Mouse (Mus musculus): ENCODE results near the gene Gm20388. TPM values are rescaled to one million over a fixed set of nuclear protein-coding genes. Genes with fewer than 3 reads are reported as not detected.

Gene Gm20388
- total and polyA plus RNA-seq, 2 experiments from 2014 or later: 51.3 TPM; not detected in 1

DNA sequence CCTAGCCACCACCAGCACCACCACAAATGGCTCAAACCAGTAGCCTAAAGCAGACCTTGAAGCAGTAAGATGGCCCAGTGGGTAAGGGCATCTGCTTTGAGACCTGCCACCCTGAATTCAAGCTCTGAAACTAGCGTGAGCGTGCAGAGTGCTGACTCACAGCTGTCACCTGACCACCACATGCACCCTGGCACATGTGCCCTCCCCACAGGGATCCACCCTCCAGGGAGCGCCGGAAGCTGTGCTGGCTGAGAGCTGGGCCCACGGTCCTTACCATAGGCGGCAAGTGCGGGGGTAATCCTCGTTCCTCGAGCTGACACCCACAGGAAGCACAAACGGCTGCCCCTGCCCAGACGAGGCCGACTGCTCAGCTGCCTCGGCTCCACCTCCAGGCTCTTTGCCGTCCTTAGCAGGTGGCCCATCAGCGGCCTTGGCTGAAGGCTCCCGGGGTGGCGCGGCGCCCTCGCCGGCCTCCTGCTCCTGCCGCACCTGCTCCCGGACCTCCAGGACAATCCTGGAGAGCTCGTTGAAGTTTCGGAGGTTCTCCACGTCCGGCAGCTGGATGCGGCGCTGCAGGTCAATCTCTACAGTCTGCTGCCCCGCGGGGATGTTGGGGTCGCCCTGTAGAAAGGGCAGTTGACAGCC, 1643.3 kb downstream of the Gm20388 start:
- ATAC-seq (no peak), DNase-seq (no peak)
- no peaks in the 10 kb centered on the region for H3K9me3 ChIP-seq (ENCODE audit: low read length)
- H3K4me2 ChIP-seq (ENCODE audit: low read depth): no peak overlapping the region
- 93% methylated on average over 32 of the region's 32 CpGs for WGBS
- TF ChIP-seq CTCF (IDR thresholded peaks at IDR 0.05; ENCODE audit: low read depth): no peak
- no peak overlapping the region for H3K27ac ChIP-seq (ENCODE audit: low read depth, low read length)
- peaks cover 70% of the 10 kb centered on the region for H3K36me3 ChIP-seq (ENCODE audit: insufficient read depth)
- H3K27me3 ChIP-seq (ENCODE audit: insufficient read depth, low read length): no peaks in the 10 kb centered on the region
- H3K4me1 ChIP-seq (ENCODE audit: insufficient read depth): no peaks in the 10 kb centered on the region
- H3K9ac ChIP-seq: no peak overlapping the region
- no peak overlapping the region for H3K4me3 ChIP-seq (ENCODE audit: low read depth, low read length)

DNA sequence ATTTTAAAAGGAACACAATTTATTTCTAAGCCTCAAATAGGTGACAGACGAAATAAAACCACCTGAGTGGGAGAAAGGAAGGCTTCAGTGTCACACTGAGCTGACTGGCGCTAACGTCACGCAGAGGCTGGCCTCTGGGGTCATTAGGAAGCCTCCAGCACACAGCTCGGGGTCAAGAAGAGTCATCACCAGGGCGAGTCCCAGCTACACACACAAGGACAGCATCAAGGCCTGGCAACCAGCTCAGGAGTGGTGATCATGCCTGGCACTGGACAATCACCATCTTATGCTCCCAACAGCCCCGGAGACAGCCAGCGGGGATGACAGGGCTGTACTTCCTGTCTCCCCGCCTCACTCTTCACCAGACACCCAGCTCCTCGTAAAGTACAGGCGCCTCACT, 1647.1 kb downstream of the Gm20388 start:
- Histone ChIP-seq H3K4me1 (ENCODE audit: insufficient read depth) (no peaks in the 10 kb centered on the region), H3K36me3 (ENCODE audit: insufficient read depth) (peaks cover 49% of the 10 kb centered on the region), H3K9ac (no peak overlapping the region), H3K27me3 (ENCODE audit: insufficient read depth, low read length) (no peaks in the 10 kb centered on the region), H3K4me2 (ENCODE audit: low read depth) (no peak overlapping the region), H3K4me3 (ENCODE audit: low read depth, low read length) (no peak overlapping the region), H3K9me3 (ENCODE audit: low read length) (no peaks in the 10 kb centered on the region), H3K27ac (ENCODE audit: low read depth, low read length) (no peak overlapping the region)
- DNase-seq (no peak), ATAC-seq (no peak)
- no peak for TF ChIP-seq CTCF (IDR thresholded peaks at IDR 0.05; ENCODE audit: low read depth)
- WGBS: 94% methylated on average over 11 of the region's 11 CpGs

DNA sequence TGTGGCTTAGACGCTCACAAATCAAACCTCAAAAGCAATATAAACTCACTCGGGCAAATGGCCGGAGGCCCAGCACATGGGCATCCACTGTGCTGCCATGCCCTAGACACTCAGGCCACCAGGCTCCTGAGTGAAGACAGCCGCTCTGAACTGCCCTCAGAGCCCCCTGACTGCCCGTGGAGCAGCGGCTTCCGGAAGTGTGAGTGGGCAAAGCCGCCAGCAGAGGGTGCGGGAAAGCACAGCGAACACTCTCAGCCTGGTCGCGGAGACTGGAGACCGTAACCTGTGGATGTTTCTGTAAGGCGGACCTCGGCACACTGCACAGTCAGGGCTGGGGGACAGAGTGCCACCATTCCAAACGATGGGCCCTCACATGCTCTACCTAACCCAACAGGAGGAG, 1647.9 kb downstream of the Gm20388 start:
- no peak overlapping the region for H3K9ac ChIP-seq
- TF ChIP-seq CTCF (IDR thresholded peaks at IDR 0.05; ENCODE audit: low read depth): no peak
- ATAC-seq (no peak), DNase-seq (no peak)
- 91% methylated on average over 16 of the region's 16 CpGs for WGBS
- no peaks in the 10 kb centered on the region for H3K27me3 ChIP-seq (ENCODE audit: insufficient read depth, low read length)
- no peak overlapping the region for H3K4me2 ChIP-seq (ENCODE audit: low read depth)
- no peaks in the 10 kb centered on the region for H3K4me1 ChIP-seq (ENCODE audit: insufficient read depth)
- peaks cover 42% of the 10 kb centered on the region for H3K36me3 ChIP-seq (ENCODE audit: insufficient read depth)
- H3K4me3 ChIP-seq (ENCODE audit: low read depth, low read length): no peak overlapping the region
- H3K9me3 ChIP-seq (ENCODE audit: low read length): no peaks in the 10 kb centered on the region
- H3K27ac ChIP-seq (ENCODE audit: low read depth, low read length): no peak overlapping the region

DNA sequence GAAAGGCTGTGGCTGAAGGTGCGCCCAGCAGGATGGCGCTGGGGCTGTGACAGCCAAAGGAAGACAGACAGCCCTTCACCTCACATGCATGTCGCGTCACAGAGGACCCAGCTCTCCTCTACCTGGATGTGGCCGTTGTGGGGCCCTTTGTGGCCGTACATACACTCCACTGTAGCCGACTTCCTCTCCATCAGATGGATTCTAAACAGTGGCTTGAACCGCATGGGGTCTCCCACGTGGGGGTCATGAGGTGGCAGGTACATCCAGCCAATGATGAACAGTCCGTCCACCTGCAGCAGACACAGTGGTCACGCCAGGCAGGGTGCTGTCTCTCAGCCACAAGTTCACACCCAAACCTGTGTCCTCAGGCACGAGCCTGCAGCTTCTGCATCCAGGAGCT, 1649.2 kb downstream of the Gm20388 start:
- Histone ChIP-seq H3K4me2 (ENCODE audit: low read depth) (no peak overlapping the region), H3K27ac (ENCODE audit: low read depth, low read length) (no peak overlapping the region), H3K4me3 (ENCODE audit: low read depth, low read length) (no peak overlapping the region), H3K36me3 (ENCODE audit: insufficient read depth) (peaks cover 31% of the 10 kb centered on the region), H3K9me3 (ENCODE audit: low read length) (no peaks in the 10 kb centered on the region), H3K9ac (no peak overlapping the region), H3K4me1 (ENCODE audit: insufficient read depth) (no peaks in the 10 kb centered on the region), H3K27me3 (ENCODE audit: insufficient read depth, low read length) (no peaks in the 10 kb centered on the region)
- WGBS: 95% methylated on average over 12 of the region's 12 CpGs
- DNase-seq (no peak), ATAC-seq (no peak)
- TF ChIP-seq CTCF (IDR thresholded peaks at IDR 0.05; ENCODE audit: low read depth): no peak

DNA sequence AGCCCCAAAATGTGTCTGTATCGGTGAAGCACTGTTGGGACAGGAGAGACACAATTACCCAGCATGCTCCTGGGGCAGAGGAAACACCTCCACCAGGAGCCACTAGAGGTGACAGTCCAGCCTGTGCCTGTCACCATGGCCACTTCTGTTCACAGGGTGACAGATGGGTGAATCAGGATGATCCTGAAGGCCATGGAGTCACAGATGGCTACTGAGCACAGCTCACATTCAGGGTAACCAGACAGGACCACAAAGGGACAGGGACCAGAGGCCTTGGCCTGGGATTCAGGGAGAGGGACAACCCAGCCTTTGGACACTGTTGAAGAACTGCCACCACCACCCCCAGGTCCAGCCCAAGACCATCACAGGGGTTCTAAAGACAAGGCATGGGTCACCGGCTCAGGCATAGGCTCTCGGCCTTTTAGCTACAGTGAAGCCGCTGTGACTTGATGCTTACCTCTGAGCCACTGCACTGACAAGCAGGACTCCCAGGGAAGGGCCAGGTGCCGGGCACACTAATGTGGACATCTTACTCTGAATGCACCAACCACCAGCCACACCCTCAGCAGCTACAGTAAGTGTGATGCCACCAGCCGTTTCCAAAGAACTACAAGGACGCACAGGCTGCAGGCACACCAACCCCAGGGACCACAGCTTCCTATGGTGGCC, 1649.9 kb downstream of the Gm20388 start:
- DNase-seq (no peak), ATAC-seq (no peak)
- Histone ChIP-seq H3K4me1 (ENCODE audit: insufficient read depth) (no peaks in the 10 kb centered on the region), H3K9ac (no peak overlapping the region), H3K27me3 (ENCODE audit: insufficient read depth, low read length) (no peaks in the 10 kb centered on the region), H3K36me3 (ENCODE audit: insufficient read depth) (peaks cover 32% of the 10 kb centered on the region), H3K4me3 (ENCODE audit: low read depth, low read length) (no peak overlapping the region), H3K27ac (ENCODE audit: low read depth, low read length) (no peak overlapping the region), H3K9me3 (ENCODE audit: low read length) (no peaks in the 10 kb centered on the region), H3K4me2 (ENCODE audit: low read depth) (no peak overlapping the region)
- WGBS: 92% methylated on average over 7 of the region's 7 CpGs
- TF ChIP-seq CTCF (IDR thresholded peaks at IDR 0.05; ENCODE audit: low read depth): no peak

DNA sequence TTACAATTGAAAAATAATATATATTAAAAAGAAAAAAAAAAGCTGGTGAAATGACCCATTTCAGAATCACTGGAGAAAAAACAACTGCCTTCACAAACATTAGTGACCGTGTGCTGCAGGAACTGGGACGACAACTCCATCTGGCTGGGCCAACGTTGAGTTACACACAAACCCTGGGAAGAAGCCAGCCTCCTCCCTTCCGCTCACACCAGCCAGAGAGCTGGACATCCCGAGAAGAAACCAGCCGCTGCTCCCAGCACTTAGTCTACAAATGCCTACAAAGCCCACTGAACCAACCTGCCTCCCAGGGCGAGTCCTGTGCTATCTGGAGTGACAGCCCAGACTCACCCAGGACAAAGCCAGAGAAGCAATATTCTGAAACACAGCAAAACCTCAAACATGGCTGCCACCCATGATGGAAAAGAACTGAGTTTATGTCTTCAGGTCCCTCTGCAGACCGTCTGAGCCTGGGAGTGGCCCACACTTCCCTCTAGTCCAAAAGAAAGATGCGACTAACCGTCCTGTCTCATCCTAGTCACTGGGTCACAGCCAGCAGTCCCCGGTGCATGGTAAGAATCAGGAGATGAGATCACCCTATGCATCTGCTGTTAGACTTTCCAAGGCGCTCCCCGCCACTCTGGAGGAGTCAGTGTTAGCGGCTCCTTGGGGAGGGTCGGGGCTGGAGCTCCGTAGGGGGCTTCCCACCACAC, 1651.2 kb downstream of the Gm20388 start:
- DNase-seq (no peak), ATAC-seq (no peak)
- Histone ChIP-seq H3K27ac (ENCODE audit: low read depth, low read length) (no peak overlapping the region), H3K9me3 (ENCODE audit: low read length) (no peaks in the 10 kb centered on the region), H3K4me2 (ENCODE audit: low read depth) (no peak overlapping the region), H3K9ac (no peak overlapping the region), H3K36me3 (ENCODE audit: insufficient read depth) (peaks cover 32% of the 10 kb centered on the region), H3K4me3 (ENCODE audit: low read depth, low read length) (no peak overlapping the region), H3K4me1 (ENCODE audit: insufficient read depth) (no peaks in the 10 kb centered on the region), H3K27me3 (ENCODE audit: insufficient read depth, low read length) (no peaks in the 10 kb centered on the region)
- 84% methylated on average over 16 of the region's 16 CpGs for WGBS
- no peak for TF ChIP-seq CTCF (IDR thresholded peaks at IDR 0.05; ENCODE audit: low read depth)

DNA sequence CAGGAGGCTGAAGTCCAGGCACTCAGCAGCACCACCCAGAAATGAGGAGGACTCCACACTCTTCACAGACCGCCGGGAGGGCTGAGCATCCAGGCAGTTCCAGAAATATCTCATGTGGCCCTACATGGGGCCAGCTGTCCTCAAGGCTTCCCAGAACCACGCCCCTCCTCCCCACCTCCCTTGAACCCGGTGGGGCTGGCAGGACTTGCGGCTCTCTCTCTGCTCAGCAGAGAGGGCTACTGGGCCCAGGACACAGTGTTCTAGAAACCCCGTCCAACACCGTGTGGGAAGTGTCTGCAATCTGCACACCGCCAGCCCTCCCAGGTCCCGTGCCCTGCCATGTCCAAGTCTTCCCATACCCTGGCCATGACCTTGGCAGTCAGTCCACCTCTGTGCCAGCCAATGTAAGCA, 1652.3 kb downstream of the Gm20388 start:
- Histone ChIP-seq H3K36me3 (ENCODE audit: insufficient read depth) (peaks cover 30% of the 10 kb centered on the region), H3K9ac (no peak overlapping the region), H3K4me2 (ENCODE audit: low read depth) (no peak overlapping the region), H3K4me3 (ENCODE audit: low read depth, low read length) (no peak overlapping the region), H3K27ac (ENCODE audit: low read depth, low read length) (no peak overlapping the region), H3K9me3 (ENCODE audit: low read length) (no peaks in the 10 kb centered on the region), H3K27me3 (ENCODE audit: insufficient read depth, low read length) (no peaks in the 10 kb centered on the region), H3K4me1 (ENCODE audit: insufficient read depth) (no peaks in the 10 kb centered on the region)
- 83% methylated on average over 9 of the region's 9 CpGs for WGBS
- TF ChIP-seq CTCF (IDR thresholded peaks at IDR 0.05; ENCODE audit: low read depth): no peak
- ATAC-seq (no peak), DNase-seq (no peak)

All from forebrain, postnatal 0 days (tissue).